Mouse (Mus musculus): Measurements from ENCODE around the gene Cldn9. TPM values are rescaled to one million over a fixed set of nuclear protein-coding genes. Genes with fewer than 3 reads are reported as not detected.
A peak's percentile ranks its signal among the peaks of the same experiment; 100 is the strongest.

The Cldn9 gene
- total and polyA plus RNA-seq, 3 experiments = not detected

DNA sequence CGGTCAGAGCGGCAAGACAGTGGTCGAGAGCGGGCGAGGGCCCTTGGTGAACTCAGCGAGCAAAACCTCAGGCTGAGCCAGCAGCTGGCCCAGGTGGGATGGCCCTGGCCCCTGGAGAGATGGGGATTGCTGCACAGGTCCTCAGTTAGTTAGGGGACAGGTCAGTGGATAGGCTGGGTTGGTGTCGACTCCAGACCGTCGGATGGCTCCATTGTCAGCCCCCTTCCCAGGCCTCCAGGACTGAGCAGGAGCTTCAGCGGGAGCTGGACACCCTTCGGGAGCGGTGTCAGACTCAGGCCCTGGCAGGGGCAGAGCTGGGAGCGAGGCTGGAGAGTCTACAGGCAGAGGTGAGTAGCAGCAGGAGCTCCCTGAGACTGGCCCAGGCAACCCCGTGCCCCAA is 18.3 kb downstream of the Cldn9 start:
- Histone ChIP-seq H3K79me2 (replicated peaks; ENCODE audit: control insufficient read depth, insufficient read depth, low read length) (no peaks in the 10 kb centered on the region), H3K27ac (no peak overlapping the region), H3K4me3 (no peak overlapping the region), H3K9ac (ENCODE audit: low read depth, low read length) (no peak overlapping the region), H3K4me1 (ENCODE audit: control insufficient read depth, insufficient read depth, low read length) (no peaks in the 10 kb centered on the region), H3K36me3 (ENCODE audit: control insufficient read depth, insufficient read depth, low read length) (no peaks in the 10 kb centered on the region), H3K27me3 (ENCODE audit: control insufficient read depth, insufficient read depth, low read length) (no peaks in the 10 kb centered on the region)
- TF ChIP-seq CTCF (IDR thresholded peaks at IDR 0.05) (no peak), POLR2A (IDR thresholded peaks at IDR 0.05; ENCODE audit: insufficient read depth, low read depth, low read length) (no peak), EP300 (IDR thresholded peaks at IDR 0.05; ENCODE audit: insufficient read depth, low read depth, low read length) (no peak)
- intact Hi-C loops (cut with DNase I) = no loop called here
- DNase-seq = no peak
- WGBS = 82% methylated on average over 14 of the region's 14 CpGs

DNA sequence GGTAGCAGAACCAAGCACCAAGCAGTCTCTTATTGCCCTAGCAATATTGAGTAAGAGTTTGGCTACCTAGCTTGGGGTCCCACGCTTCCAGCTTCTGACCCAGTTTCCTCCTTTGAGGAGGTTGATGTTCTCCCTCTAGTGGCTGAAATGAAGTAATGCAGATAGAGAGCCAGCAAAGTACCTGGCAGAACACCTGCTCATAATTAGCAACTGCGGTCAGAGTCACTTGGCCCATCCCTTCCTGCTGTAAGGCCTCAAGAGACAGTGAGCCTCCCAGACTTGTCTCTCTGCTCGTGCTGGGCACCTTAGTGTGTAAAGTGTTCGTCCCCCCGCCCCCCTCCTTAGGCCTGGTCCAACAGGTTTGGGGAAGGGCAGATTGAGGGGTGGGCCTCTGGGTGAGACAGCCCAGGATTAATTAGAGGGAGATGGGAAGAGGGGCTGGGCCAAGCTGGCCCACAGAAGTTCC is 19.2 kb downstream of the Cldn9 start:
- no peak overlapping the region for H3K9ac ChIP-seq (ENCODE audit: low read depth, low read length)
- H3K4me1 ChIP-seq (ENCODE audit: control insufficient read depth, insufficient read depth, low read length) = no peaks in the 10 kb centered on the region
- no peaks in the 10 kb centered on the region for H3K79me2 ChIP-seq (replicated peaks; ENCODE audit: control insufficient read depth, insufficient read depth, low read length)
- DNase-seq = no peak
- H3K27ac ChIP-seq = no peak overlapping the region
- H3K27me3 ChIP-seq (ENCODE audit: control insufficient read depth, insufficient read depth, low read length) = peaks cover 2% of the 10 kb centered on the region; the same call in 1 of the 2 replicates
- H3K36me3 ChIP-seq (ENCODE audit: control insufficient read depth, insufficient read depth, low read length) = no peaks in the 10 kb centered on the region
- TF ChIP-seq EP300 (IDR thresholded peaks at IDR 0.05; ENCODE audit: insufficient read depth, low read depth, low read length) (0 out of 2 replicates have a peak, but pooled peaks have one; percentile 31), CTCF (IDR thresholded peaks at IDR 0.05) (peak; percentile 88), POLR2A (IDR thresholded peaks at IDR 0.05; ENCODE audit: insufficient read depth, low read depth, low read length) (no peak)
- intact Hi-C loops (cut with DNase I) = no loop called here
- 31% methylated on average over 5 of the region's 5 CpGs for WGBS
- H3K4me3 ChIP-seq = no peak overlapping the region

DNA sequence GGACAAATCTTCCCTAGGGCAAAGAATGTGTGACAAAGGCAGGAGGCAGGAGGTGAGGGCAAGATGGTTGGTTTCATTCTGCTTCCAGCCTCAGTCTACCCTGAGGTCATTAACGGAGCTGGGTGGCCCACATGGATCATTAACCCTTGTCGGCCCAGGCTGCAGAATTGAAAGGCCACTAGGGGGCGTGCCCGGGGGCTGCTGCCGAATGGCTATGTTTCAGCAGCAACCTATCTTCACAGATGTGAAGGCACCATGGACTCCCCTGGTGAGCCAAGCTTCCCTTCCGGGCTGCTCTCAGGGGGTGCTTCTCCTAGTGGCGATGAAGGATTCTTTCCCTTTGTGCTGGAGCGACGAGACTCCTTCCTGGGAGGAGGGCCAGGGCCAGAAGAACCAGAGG is 22.3 kb downstream of the Cldn9 start:
- Histone ChIP-seq H3K27ac (no peak overlapping the region), H3K27me3 (ENCODE audit: control insufficient read depth, insufficient read depth, low read length) (peaks cover 2% of the 10 kb centered on the region; the same call in 1 of the 2 replicates), H3K9ac (ENCODE audit: low read depth, low read length) (no peak overlapping the region), H3K79me2 (replicated peaks; ENCODE audit: control insufficient read depth, insufficient read depth, low read length) (no peaks in the 10 kb centered on the region), H3K4me1 (ENCODE audit: control insufficient read depth, insufficient read depth, low read length) (no peaks in the 10 kb centered on the region), H3K36me3 (ENCODE audit: control insufficient read depth, insufficient read depth, low read length) (no peaks in the 10 kb centered on the region), H3K4me3 (no peak overlapping the region)
- DNase-seq = no peak
- WGBS = 4% methylated on average over 9 of the region's 9 CpGs
- intact Hi-C loops (cut with DNase I) = loop anchor here (2.0 kb wide), 1 partner anchor 45 kb away; no protein-coding TSS in a partner anchor
- TF ChIP-seq POLR2A (IDR thresholded peaks at IDR 0.05; ENCODE audit: insufficient read depth, low read depth, low read length) (no peak), CTCF (IDR thresholded peaks at IDR 0.05) (peak; percentile 55)

DNA sequence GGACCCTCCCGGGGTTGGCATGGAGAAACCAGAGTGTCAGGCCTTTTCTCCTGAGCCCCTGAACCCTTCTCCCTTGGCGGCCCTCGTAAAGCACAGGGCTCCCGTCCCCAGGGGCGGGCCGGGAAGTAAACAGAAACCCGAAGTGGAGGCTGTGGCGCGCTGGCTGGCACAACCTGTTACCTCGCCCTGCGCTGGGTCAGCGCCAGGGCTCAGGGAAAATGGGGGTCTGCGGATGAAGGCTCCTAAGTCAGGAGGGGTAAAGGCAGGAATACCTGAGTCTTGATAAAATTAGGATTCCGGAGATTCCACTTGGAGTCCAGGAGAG is 23.0 kb downstream of the Cldn9 start:
- no peak for TF ChIP-seq CTCF (IDR thresholded peaks at IDR 0.05)
- TF ChIP-seq EP300 (IDR thresholded peaks at IDR 0.05; ENCODE audit: insufficient read depth, low read depth, low read length) = no peak
- no peak for TF ChIP-seq POLR2A (IDR thresholded peaks at IDR 0.05; ENCODE audit: insufficient read depth, low read depth, low read length)
- H3K9ac ChIP-seq (ENCODE audit: low read depth, low read length) = no peak overlapping the region
- H3K4me3 ChIP-seq = no peak overlapping the region
- no peaks in the 10 kb centered on the region for H3K79me2 ChIP-seq (replicated peaks; ENCODE audit: control insufficient read depth, insufficient read depth, low read length)
- peaks cover 2% of the 10 kb centered on the region; the same call in 1 of the 2 replicates for H3K27me3 ChIP-seq (ENCODE audit: control insufficient read depth, insufficient read depth, low read length)
- 4% methylated on average over 14 of the region's 14 CpGs for WGBS
- H3K27ac ChIP-seq = no peak overlapping the region
- H3K4me1 ChIP-seq (ENCODE audit: control insufficient read depth, insufficient read depth, low read length) = no peaks in the 10 kb centered on the region
- intact Hi-C loops (cut with DNase I) = loop anchor here (2.0 kb wide), 1 partner anchor 46 kb away; no protein-coding TSS in a partner anchor
- H3K36me3 ChIP-seq (ENCODE audit: control insufficient read depth, insufficient read depth, low read length) = no peaks in the 10 kb centered on the region
- no peak for DNase-seq

DNA sequence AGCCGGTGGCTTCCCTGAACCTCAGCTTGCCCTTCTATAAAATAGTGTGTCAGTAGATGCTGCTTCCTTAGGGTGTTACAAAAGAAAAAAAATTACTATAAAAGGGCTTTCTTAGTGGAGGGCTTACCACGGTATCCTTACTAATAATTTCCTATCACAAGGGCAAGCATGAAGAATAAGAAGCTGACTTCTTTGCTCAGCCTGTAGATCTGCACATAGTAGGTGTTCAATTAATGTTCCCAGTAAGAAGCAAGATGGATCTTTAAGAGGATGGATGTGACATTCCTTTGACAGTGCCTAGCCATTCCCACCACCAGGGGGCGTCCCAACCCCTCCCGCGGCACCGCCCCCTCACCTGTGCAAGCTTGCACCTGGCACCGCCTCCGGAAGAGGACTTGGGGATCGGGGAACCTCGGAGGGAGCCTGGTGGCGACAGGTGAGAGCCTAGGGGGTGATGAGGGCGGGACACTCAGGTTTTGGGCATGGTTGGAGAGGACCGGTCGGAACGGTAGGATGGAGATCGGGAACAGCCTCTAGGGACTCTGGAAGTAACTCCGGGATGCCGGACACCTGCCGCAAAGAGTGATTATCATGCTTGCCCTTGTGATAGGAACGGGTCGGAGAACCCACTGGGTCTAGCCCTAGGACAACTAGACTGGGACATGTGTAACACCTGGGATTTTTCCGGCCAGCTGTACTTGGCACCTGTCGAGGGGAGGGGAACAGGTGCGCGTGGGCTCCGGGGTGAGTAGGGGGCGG is 23.5 kb downstream of the Cldn9 start, which contains the start of gene Bicdl2:
Gene Bicdl2, plus strand, starts transcription at position 390 of the 759 bp plus-strand sequence.
- intact Hi-C loops (cut with DNase I) = loop anchor here (2.0 kb wide), 1 partner anchor 47 kb away; no protein-coding TSS in a partner anchor
- Histone ChIP-seq H3K4me1 (ENCODE audit: control insufficient read depth, insufficient read depth, low read length) (no peaks in the 10 kb centered on the region), H3K4me3 (no peak within 1 kb of the TSS), H3K36me3 (ENCODE audit: control insufficient read depth, insufficient read depth, low read length) (no peaks in the 10 kb centered on the region), H3K79me2 (replicated peaks; ENCODE audit: control insufficient read depth, insufficient read depth, low read length) (no peaks in the 10 kb centered on the region), H3K27ac (no peak within 1 kb of the TSS), H3K9ac (ENCODE audit: low read depth, low read length) (no peak within 1 kb of the TSS), H3K27me3 (ENCODE audit: control insufficient read depth, insufficient read depth, low read length) (peaks cover 2% of the 10 kb centered on the region; the same call in 1 of the 2 replicates)
- peak; percentile 37 to 49 for DNase-seq
- 7% methylated on average over 27 of the region's 27 CpGs for WGBS
- TF ChIP-seq POLR2A (IDR thresholded peaks at IDR 0.05; ENCODE audit: insufficient read depth, low read depth, low read length) (no peak), CTCF (IDR thresholded peaks at IDR 0.05) (peak; percentile 75)

DNA sequence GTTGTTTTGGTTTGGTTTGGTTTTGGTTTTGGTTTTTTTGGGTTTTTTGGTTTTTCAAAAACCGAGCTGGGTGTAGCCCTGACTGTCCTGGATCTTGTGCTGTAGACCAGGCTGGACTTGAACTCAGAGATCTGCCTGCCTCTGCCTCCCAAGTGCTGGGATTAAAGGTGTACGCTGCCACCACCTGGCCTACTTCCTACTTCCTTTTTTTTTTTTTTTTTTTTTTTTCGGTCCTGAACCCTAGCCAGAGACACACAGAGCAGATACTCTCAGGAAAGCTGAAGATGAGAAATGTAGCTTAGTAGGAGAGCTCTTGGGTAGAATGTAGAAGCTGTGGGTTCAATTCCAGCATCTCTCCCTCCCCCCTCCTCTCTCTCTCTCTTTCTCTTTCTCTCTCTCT is 25.4 kb downstream of the Cldn9 start:
- intact Hi-C loops (cut with DNase I) = no loop called here
- Histone ChIP-seq H3K27ac (no peak overlapping the region), H3K4me3 (no peak overlapping the region), H3K79me2 (replicated peaks; ENCODE audit: control insufficient read depth, insufficient read depth, low read length) (no peaks in the 10 kb centered on the region), H3K4me1 (ENCODE audit: control insufficient read depth, insufficient read depth, low read length) (no peaks in the 10 kb centered on the region), H3K9ac (ENCODE audit: low read depth, low read length) (no peak overlapping the region), H3K27me3 (ENCODE audit: control insufficient read depth, insufficient read depth, low read length) (peaks cover 2% of the 10 kb centered on the region; the same call in 1 of the 2 replicates), H3K36me3 (ENCODE audit: control insufficient read depth, insufficient read depth, low read length) (no peaks in the 10 kb centered on the region)
- WGBS = 90% methylated on average over 3 of the region's 3 CpGs
- TF ChIP-seq CTCF (IDR thresholded peaks at IDR 0.05) (no peak), EP300 (IDR thresholded peaks at IDR 0.05; ENCODE audit: insufficient read depth, low read depth, low read length) (no peak), POLR2A (IDR thresholded peaks at IDR 0.05; ENCODE audit: insufficient read depth, low read depth, low read length) (no peak)
- no peak for DNase-seq

Data from heart, adult 2 months (tissue).